Mouse (Mus musculus): Measurements from ENCODE around the gene Rpl3. TPM values are rescaled to one million over a fixed set of nuclear protein-coding genes. Genes with fewer than 3 reads are reported as not detected.

The Rpl3 gene
- total RNA-seq, 2 experiments from 2014 or later, result 672 to 709 TPM

DNA sequence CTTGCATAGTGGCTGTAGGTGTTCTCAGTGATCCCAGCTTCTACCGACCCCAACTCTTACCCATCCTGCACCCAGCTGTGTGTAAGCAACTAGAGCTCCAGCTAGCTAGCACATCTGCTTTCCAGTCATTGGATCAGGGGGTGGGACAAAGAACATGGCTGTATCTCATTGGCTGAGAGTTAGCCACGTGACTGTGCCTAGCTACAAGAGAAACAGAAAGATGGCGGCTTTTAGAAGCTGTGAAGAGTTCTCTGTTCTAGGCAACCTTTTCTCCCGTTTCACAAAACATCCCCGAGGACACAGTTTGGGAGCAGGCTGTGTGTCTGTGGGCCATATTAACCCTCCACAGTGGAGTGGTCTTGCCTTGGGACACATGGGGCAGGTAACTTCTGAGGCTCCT is 23.6 kb upstream of the Rpl3 start:
- no peak for DNase-seq

DNA sequence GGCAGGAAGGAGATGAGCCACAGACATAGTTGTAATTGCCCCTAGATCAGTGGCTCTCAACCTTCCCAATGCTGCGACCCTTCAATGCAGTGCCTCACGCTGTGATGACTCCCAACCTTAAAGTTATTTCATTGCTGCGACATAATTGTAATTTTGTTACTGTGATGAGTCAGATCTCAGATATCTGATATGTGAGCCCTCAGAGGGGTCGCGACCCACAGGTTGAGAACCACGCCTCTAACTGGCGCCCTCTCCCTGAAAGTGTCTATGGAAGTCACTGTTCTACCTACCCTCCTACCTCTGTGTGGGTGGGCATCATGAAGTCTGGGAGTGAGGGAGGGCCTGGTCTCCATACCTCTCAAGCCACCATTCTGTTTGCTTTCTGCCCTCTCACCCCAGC is 22.7 kb upstream of the Rpl3 start:
- no peak for DNase-seq

DNA sequence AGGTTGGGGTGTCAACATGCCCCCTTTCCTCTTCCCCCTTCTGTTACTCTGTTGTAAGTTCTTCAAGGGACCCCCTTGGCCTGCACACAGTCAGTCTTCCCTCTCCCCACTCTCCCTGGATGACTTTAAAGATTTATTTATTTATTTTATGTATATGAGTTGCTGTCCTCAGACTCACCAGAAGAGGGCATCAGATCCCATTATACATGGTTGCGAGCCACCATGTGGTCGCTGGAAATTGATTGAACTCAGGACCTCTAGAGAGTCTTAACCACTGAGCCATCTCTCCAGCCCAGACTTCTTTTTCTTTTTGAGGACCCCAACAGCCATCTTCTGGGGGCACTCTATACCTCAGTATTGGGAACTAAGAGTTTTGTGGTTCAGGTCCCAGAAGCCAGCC is 20.8 kb upstream of the Rpl3 start:
- DNase-seq, result no peak

DNA sequence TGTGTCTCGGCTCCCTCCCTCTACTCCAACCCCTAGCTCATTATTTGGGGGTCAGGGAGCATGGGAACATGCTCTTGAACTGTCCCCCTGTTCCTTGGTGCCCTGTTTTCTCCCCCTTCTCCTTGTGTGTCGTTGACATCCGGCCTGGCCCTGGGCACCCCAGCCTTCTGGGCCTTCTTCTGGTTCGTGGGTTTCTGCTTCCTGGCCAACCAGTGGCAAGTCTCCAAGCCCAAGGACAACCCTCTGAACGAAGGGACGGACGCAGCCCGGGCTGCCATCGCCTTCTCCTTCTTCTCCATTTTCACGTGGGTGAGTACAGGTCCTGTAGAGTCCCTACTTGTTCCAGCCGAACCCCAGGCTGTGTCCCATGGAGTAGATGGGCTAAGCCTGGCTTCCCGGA is 19.8 kb upstream of the Rpl3 start:
- no peak for DNase-seq

DNA sequence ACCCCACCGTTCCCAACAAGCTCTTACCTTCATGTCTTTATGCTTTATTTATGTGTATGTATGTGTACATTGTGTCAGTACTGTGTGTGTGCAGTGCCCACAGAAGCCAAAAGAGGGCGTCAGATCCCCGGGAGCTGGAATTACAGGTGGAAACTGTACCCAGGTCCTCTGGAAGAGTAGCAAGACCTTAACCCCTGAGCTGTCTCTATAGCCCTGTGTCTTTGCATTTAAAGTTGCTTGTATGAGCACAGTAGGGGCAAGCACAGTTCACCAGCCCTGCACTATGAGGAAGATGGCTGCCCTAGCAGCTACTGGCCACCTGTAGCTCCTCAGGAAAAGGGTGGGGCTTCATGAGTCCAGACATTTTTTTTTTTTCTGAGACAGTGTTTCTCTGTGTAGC is 15.9 kb upstream of the Rpl3 start:
- no peak for DNase-seq

DNA sequence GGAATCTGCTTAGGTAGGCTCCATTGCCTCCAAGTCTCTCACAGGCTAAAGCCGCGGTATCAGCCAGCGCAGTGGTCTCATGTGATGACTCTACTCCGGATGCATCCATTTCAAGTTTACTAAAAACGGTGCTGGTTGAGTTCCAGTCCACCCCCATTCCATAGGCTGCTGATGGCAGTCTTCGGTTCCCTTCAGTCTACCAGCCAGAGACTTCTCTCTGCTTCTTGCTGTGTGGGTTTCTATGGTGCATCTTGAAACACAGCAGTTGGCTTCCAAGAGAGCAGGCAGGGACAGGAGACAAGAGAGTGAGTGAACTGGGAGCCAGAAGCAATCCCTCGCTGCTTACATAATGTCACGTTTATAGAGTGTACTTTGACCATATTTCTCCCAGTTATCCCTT is 15.5 kb upstream of the Rpl3 start:
- DNase-seq, result no peak

DNA sequence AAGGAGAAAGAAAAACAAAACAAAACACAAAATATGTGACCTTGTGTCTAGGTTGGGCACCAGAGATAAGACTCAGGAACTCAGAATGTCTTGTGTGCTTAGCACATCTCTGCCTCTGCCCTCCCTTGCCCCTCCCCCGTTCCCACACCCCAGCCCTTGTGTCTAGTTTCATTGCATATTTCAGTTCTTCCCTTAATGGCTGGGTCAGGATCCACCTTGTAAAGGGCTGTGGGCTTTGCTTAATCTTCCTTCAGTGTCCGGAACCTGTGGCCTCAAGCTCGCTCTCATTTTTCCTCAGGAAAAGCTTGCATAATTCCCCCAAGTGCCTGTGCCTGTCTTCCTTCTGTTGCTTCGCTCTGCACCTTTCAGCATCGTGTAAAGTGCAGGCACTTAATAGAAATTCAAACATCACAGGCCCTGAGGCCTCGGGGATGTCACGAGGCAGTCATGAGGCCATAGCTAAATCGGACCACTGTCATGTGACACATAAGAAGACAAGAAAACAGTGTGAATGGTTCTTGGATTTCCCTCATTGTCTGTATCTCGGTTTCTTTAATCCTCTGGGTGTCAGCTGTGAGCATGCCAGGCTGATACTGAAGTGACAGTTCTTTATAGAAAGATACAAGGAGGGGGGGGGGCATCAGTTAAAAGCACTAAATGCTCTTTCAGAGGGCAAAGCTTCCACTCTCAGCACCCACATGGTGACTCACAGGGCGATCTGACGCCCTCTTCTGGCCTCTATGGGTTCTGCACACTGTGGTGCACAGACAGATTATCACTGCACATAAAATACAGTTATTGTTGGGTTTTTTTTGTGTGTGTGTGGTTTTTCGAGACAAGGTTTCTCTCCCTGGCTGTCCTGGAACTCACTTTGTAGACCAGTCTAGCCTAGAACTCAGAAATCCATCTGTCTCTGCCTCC is 14.1 kb upstream of the Rpl3 start:
- no peak for DNase-seq

DNA sequence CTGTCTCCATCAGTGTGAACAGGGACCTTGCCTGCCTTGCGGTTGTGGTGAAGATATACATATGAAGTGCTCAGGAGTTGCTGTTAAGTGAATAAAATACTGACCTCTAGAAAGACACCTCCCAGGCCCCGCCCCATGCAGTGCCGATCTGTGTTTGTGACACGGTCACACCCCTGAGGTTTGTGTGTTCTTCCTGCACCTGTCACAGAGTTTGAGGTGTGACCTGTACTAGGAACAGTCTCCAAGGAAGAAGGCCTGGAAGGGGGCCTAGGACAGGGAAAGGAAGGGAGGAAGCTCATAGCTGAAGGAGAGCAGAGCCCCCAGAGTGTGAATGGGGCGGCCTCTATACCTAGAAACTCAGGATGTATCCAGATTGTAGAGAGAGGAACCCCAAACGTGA is 10.8 kb upstream of the Rpl3 start:
- DNase-seq, result no peak

DNA sequence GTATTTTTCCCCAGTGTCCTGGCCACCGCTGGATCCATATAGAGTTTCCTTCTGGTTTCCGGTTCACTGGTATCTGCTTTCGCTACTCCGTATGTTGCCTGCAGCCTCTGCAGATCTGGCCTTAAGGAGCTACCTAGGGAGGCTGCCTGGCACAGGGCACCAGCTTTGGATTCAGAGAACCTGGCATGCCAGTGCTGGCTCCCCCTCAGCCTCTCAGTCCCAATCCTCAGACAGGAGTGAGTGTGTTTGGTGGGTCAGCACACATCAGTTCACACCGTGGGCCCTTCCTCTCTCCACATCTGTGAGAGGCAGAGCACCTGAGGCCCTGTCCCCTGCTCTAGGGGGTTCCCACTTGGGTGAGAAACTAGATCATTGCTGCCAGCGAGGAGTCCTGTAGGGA is 9.8 kb upstream of the Rpl3 start:
- no peak for DNase-seq

DNA sequence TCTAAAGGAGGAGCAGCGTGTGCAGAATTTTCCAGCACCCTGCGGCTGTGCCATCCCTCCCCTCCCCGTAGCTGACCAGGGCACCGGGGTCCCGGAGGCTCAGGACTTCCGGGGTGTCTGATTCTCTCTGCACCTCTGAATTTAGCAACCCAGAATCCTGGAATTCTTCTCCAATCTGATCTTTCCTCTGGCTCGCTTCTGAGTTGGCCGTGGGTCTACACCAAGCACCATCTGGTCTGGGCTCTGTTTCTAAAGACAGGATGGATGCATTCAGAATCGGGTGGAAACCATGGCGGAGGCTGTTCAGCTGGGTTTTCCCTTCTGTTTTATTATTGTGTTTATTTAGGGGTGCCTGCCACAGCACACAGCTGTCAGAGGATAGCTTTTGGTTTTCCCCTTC is 9.2 kb upstream of the Rpl3 start:
- no peak for DNase-seq

DNA sequence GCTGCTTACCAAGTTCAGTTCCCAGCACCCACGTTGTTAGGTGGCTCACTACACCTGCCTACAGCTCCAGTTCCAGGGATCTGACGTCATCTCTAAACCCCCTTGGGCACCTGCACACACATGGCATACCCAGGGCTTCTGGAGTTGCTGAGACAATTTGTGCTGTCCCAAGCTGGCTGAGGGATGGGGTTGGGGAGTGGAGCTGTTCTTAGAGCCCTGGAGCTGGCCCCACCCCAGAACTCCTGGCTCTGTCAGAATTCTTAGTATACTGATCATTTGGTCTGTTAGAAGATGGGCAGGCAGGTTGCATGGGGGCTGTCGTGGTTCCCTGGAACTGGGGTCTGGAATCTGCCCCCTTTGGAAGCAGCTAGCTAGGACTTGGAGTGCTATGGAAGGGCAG is 8.5 kb upstream of the Rpl3 start:
- no peak for DNase-seq

DNA sequence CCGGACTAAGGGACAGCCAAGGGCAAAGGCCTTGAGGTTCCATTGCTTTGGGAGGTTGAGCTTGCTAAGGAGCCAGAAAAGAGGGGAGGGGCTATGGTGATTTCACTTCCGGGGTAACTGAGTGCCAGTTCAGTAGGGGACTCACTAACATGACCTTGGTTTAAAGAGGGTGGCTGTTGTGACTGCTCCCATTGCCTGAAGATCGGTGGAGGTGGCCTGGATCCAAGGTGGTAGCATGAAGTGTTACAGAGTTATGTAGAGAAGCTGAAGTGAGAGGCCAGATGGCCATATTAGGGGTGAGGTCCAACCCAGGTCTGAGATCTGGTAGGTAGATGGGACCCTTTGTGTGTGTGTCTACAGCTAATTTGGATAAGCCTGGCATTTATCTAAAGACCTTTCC is 7.8 kb upstream of the Rpl3 start:
- DNase-seq, result no peak

DNA sequence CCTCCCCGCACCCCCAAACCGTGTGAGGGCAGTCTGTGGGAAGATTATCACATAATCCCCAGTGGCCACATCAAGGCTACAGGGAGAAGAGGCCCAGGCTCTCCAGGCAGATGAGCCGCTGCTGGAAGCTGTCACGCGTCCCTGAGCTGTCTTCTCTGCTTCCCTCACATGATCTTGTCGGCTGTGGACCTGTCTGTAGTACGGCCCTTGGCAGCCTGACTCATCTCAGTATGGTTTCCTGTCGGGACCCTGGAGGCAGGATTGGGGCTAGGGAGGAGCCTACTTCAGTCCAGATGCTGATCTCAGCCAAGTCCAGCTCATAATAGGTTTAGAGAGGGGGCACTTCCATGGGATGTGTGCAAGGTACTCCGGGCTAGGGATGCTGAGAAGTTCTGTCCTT is 7.1 kb upstream of the Rpl3 start:
- DNase-seq, result peak; percentile 64

DNA sequence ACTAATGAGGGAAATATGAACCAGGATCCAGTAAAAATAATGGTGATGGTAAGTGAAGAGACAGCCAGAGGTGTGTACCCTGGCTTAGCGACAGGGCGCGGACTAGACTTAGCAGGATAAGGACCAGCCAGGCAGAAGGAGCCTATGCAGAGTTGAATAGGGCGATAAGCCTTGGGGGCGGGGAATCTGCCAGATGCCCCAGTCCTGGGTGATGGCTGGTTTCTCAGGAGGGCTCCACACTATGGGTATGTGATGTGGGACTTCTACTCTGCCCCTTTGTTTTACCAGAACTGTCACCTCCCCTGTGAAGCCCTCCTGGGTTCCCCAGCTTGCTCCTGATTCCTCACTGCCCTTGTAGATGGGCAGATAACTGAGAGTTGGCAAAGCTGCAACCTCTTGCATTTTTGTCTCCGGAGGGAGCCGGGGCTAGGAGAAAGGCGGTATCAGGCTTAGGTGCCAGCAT is 6.4 kb upstream of the Rpl3 start:
- DNase-seq, result no peak

DNA sequence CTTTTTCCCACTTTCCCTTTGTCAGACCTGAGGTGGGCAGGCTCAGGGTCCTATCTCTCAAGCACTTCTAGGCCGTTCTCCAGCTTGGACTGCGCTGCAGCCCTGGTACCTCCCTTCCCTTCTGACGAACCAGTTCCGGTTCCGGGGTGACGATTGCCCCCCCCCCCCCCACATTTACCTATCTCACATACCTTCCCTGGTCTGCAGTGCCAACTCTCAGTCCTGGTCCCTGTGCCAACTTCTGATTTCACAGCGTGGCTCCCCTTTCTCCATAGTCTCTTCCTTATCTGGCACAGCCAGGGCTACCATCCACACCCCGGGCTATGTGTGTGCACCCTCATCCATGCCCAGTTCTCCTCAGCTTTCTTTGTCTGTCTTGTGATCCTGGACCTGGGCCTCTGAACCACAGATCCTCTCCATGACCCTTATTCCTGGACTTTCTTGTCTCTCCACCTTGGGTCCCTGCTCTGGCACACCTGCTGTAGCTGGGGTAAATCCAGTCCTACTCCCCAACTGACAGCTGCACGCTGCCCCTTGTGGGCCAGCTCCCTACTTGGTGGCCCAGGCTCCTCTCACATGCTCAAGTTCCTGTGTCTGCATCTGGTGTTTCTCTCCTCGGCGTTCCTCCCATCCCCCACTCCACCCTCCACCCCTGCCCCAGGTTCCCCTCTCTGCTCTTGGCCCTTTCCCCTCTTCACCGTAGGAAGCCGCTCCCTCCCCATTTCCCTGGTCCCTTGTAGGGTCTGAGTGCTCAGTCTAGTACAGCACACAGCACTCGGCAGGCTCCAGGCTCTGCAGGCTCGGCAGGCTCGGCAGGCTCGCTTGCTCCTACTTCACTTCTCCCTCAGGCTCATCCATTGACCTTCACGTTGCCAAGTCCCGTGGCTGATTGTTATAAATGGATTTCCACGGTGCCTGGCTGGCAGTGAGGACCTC is 5.5 kb upstream of the Rpl3 start:
- peak; percentile 80 for DNase-seq

DNA sequence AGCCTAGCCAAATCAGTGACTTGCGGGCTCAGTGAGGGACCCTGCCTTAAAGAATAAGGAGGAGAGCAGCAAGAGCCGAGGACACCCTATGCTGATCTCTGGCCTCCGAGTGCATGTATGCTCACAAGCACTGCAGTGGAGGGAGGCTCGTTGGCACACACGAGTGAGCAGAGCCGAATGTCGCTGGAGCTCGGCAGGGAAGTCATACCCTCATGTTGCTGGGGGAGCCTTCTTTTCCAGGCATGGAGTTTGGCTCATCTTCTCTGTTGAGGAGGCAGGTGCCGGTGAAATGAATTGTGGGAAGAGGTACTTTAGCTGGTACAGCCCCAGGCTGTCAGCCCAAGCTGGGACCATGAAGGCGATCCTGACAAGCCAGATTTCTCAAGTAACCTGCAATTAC is 4.7 kb upstream of the Rpl3 start:
- DNase-seq, result no peak

DNA sequence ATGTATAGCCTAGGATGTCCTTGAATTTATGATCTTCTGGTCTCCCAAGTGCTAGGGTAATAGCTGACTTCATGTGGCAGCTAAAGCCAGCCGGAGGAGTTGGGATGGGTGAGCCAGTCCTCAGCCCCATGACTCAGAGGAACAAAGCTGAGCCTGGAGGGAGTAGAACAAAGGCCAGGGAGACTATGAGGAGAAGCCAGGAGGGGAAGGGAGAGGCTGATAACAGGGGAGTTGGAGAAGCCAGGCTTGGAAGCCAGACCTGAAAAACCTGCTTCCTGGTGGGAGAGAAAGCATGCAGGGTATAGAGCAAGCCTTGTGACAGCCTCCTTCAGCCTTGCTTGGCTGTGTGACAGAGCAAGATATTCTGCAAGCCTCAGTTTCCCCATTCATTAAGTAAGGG is 3.9 kb upstream of the Rpl3 start:
- no peak for DNase-seq

DNA sequence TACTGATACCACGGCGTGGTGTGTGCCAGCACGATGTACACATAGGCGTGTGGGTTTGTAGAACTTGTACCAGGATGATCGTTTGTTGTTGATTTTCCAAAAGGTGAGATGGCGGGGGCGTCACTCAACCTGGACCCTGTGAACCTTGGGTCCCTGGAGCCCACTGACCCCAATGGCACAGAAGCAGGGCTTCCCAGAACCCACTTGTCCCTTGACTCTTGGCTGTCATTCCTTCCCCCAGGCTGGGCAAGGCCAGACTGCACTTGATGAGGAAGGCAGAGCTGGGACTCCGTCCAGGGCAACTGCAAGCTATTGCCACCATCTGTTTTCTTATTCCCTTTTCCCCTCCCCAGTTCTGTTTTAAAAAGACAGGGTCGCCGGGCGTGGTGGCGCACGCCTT is 2.5 kb upstream of the Rpl3 start:
- DNase-seq, result no peak

DNA sequence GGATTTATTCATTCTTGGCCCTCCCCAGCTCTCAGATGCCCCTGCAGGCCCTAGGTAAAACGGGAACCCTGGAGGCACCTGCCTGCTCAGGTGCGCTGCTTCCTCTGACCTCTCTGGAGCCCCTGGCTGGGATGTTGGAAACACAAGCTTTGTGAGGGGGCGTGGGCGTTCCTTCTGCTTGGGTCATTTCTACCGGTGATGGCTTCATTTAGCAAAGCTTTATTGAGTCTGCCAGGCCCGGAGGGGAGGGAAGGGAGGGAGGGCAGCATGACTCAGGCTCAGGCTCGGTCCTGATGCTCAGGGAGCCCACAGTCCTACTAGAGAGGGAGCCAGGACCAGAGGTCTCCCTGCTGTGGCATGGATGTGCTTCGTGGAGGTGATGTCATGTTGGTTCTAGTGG is 931 bp upstream of the Rpl3 start:
- peak; percentile 58 for DNase-seq

DNA sequence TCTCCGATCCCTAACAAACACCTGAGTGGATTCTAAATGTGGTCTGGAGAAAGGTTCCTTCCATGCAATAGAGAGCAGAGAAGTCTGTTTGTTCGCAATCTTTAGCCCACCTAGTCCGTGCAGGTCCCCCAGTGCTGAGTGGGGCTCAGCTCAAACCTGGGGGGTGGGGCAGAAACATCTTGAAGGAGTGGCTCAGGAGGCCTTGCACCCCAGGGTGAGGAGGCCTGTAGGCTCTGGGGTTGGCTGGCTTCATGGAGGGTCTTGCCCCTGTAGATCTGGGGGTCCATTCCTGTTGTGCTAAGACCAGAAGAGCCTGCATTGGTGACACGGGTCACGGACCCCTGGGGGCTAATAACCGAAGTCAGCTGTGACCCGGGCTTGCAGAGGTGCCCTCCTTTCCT is 373 bp upstream of the Rpl3 start:
- DNase-seq, result no peak

DNA sequence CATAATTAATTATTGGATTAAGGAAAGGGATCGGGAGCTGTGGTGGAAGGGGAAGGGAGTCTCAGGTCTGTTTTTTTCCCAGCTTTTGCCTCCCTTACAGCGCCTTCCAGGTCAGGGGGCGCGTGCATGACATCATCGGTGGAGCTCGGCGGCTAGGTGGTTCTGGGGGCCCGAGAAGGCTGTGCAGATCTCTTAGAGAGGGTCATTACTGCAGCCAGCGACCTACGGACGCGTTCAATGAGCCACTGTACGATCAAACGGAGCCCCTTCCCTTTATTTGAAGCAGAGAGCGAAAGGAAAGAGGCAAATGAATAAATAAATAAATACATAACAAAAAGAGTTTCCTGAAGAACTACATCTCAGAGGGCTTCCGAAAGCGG is 937 bp downstream of the Rpl3 start:
- peak; percentile 43 for DNase-seq

DNA sequence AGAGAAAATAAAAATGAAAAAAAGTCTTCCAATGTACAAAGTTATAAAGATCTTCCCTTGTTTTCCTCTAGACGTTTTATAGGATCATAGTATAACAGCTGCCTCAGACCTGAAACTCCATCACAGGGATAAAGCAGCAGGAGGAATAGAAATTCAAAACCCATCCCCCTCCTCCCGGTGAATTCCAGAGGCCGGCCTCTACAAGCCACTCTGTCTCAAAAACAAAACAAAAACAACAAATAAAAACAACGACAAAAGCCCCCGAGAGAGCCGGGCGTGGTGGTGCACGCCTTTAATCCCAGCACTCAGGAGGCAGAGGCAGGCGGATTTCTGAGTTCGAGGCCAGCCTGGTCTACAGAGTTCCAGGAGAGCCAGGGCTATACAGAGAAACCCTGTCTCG is 1.5 kb downstream of the Rpl3 start:
- DNase-seq, result no peak

DNA sequence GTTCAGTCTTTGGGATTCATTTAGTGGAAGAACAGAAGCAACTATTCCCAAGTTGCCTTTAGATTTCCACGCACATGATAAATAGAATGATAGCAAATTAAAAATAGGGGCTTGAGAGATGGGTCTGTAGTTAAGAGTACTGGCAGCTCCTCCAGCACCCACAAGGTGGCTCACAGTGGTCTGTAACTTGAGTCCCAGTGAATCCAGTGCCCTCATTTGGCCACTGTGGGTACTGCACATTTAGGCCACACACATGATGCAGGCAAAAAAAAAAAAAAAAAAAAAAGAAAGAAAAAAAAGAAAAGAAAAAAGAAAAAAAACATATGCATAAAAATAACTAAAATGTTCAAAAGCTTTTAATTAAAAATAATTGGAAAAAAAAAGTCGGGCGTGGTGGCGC is 3.0 kb downstream of the Rpl3 start:
- DNase-seq, result peak; percentile 92

Data from adrenal gland, postnatal 10 days (tissue).